Mouse (Mus musculus): Measurements from ENCODE around the gene Eif6.

Eif6 gene

GRCm38 (mm10) chr2:155826630-155827424 lies at the start of gene Eif6:
TSS of gene Eif6 (minus strand) at chr2:155826925.
- DNase-seq (ENCODE audit: low read depth, low spot score): peak; percentile 83
- Histone ChIP-seq H3K36me3 (ENCODE audit: control insufficient read depth, insufficient read depth, low read length, poor library complexity, severe bottlenecking) (peaks cover 4% of the 10 kb centered on the region), H3K27me3 (ENCODE audit: control insufficient read depth, insufficient read depth, low read length, poor library complexity, severe bottlenecking) (no peaks in the 10 kb centered on the region)

GRCm38 (mm10) chr2:155873636-155874035 lies 46.9 kb upstream of the Eif6 start:
- Histone ChIP-seq H3K27me3 (ENCODE audit: control insufficient read depth, insufficient read depth, low read length, poor library complexity, severe bottlenecking) (no peaks in the 10 kb centered on the region), H3K36me3 (ENCODE audit: control insufficient read depth, insufficient read depth, low read length, poor library complexity, severe bottlenecking) (peaks cover 2% of the 10 kb centered on the region; the same call in 1 of the 2 replicates)
- DNase-seq (ENCODE audit: low read depth, low spot score): no peak

GRCm38 (mm10) chr2:155872930-155873507 lies 46.3 kb upstream of the Eif6 start:
- Histone ChIP-seq H3K27me3 (ENCODE audit: control insufficient read depth, insufficient read depth, low read length, poor library complexity, severe bottlenecking) (no peaks in the 10 kb centered on the region), H3K36me3 (ENCODE audit: control insufficient read depth, insufficient read depth, low read length, poor library complexity, severe bottlenecking) (peaks cover 2% of the 10 kb centered on the region; the same call in 1 of the 2 replicates)
- no peak for DNase-seq (ENCODE audit: low read depth, low spot score)

- H3K27me3 ChIP-seq (ENCODE audit: control insufficient read depth, insufficient read depth, low read length, poor library complexity, severe bottlenecking): no peaks in the 10 kb centered on the region
Measured at GRCm38 (mm10) chr2:155872486-155872885, 45.8 kb upstream of the Eif6 start.

GRCm38 (mm10) chr2:155869772-155870171 lies 43.0 kb upstream of the Eif6 start:
- no peak for DNase-seq (ENCODE audit: low read depth, low spot score)
- no peaks in the 10 kb centered on the region; the same call in 1 of the 2 replicates for H3K36me3 ChIP-seq (ENCODE audit: control insufficient read depth, insufficient read depth, low read length, poor library complexity, severe bottlenecking)
- no peaks in the 10 kb centered on the region for H3K27me3 ChIP-seq (ENCODE audit: control insufficient read depth, insufficient read depth, low read length, poor library complexity, severe bottlenecking)

More at GRCm38 (mm10) chr2:155872486-155872885, 45.8 kb upstream of the Eif6 start:
- H3K36me3 ChIP-seq (ENCODE audit: control insufficient read depth, insufficient read depth, low read length, poor library complexity, severe bottlenecking): no peaks in the 10 kb centered on the region; the same call in 1 of the 2 replicates
- DNase-seq (ENCODE audit: low read depth, low spot score): no peak

GRCm38 (mm10) chr2:155868320-155868719 lies 41.6 kb upstream of the Eif6 start:
- no peaks in the 10 kb centered on the region for H3K27me3 ChIP-seq (ENCODE audit: control insufficient read depth, insufficient read depth, low read length, poor library complexity, severe bottlenecking)
- H3K36me3 ChIP-seq (ENCODE audit: control insufficient read depth, insufficient read depth, low read length, poor library complexity, severe bottlenecking): no peaks in the 10 kb centered on the region
- no peak for DNase-seq (ENCODE audit: low read depth, low spot score)

GRCm38 (mm10) chr2:155863301-155863867 lies 36.7 kb upstream of the Eif6 start:
- Histone ChIP-seq H3K36me3 (ENCODE audit: control insufficient read depth, insufficient read depth, low read length, poor library complexity, severe bottlenecking) (no peaks in the 10 kb centered on the region), H3K27me3 (ENCODE audit: control insufficient read depth, insufficient read depth, low read length, poor library complexity, severe bottlenecking) (no peaks in the 10 kb centered on the region)
- no peak for DNase-seq (ENCODE audit: low read depth, low spot score)

- no peaks in the 10 kb centered on the region for H3K27me3 ChIP-seq (ENCODE audit: control insufficient read depth, insufficient read depth, low read length, poor library complexity, severe bottlenecking)
- no peaks in the 10 kb centered on the region for H3K36me3 ChIP-seq (ENCODE audit: control insufficient read depth, insufficient read depth, low read length, poor library complexity, severe bottlenecking)
- no peak for DNase-seq (ENCODE audit: low read depth, low spot score)
Measured at GRCm38 (mm10) chr2:155862573-155863300, 36.0 kb upstream of the Eif6 start.

GRCm38 (mm10) chr2:155861581-155861980 lies 34.9 kb upstream of the Eif6 start:
- DNase-seq (ENCODE audit: low read depth, low spot score): no peak
- Histone ChIP-seq H3K36me3 (ENCODE audit: control insufficient read depth, insufficient read depth, low read length, poor library complexity, severe bottlenecking) (no peaks in the 10 kb centered on the region; the same call in 1 of the 2 replicates), H3K27me3 (ENCODE audit: control insufficient read depth, insufficient read depth, low read length, poor library complexity, severe bottlenecking) (no peaks in the 10 kb centered on the region)

- Histone ChIP-seq H3K27me3 (ENCODE audit: control insufficient read depth, insufficient read depth, low read length, poor library complexity, severe bottlenecking) (no peaks in the 10 kb centered on the region), H3K36me3 (ENCODE audit: control insufficient read depth, insufficient read depth, low read length, poor library complexity, severe bottlenecking) (no peaks in the 10 kb centered on the region; the same call in 1 of the 2 replicates)
- DNase-seq (ENCODE audit: low read depth, low spot score): no peak
Measured at GRCm38 (mm10) chr2:155860102-155860501, 33.4 kb upstream of the Eif6 start.

- H3K27me3 ChIP-seq (ENCODE audit: control insufficient read depth, insufficient read depth, low read length, poor library complexity, severe bottlenecking): no peaks in the 10 kb centered on the region
- no peak for DNase-seq (ENCODE audit: low read depth, low spot score)
- peaks cover 4% of the 10 kb centered on the region; the same call in 1 of the 2 replicates for H3K36me3 ChIP-seq (ENCODE audit: control insufficient read depth, insufficient read depth, low read length, poor library complexity, severe bottlenecking)
Measured at GRCm38 (mm10) chr2:155852536-155852935, 25.8 kb upstream of the Eif6 start.

GRCm38 (mm10) chr2:155850120-155850519 lies 23.4 kb upstream of the Eif6 start:
- no peak for DNase-seq (ENCODE audit: low read depth, low spot score)
- Histone ChIP-seq H3K27me3 (ENCODE audit: control insufficient read depth, insufficient read depth, low read length, poor library complexity, severe bottlenecking) (no peaks in the 10 kb centered on the region), H3K36me3 (ENCODE audit: control insufficient read depth, insufficient read depth, low read length, poor library complexity, severe bottlenecking) (peaks cover 13% of the 10 kb centered on the region)

GRCm38 (mm10) chr2:155849464-155849863 lies 22.7 kb upstream of the Eif6 start:
- Histone ChIP-seq H3K36me3 (ENCODE audit: control insufficient read depth, insufficient read depth, low read length, poor library complexity, severe bottlenecking) (peaks cover 13% of the 10 kb centered on the region), H3K27me3 (ENCODE audit: control insufficient read depth, insufficient read depth, low read length, poor library complexity, severe bottlenecking) (no peaks in the 10 kb centered on the region)
- no peak for DNase-seq (ENCODE audit: low read depth, low spot score)

- Histone ChIP-seq H3K36me3 (ENCODE audit: control insufficient read depth, insufficient read depth, low read length, poor library complexity, severe bottlenecking) (peaks cover 13% of the 10 kb centered on the region), H3K27me3 (ENCODE audit: control insufficient read depth, insufficient read depth, low read length, poor library complexity, severe bottlenecking) (no peaks in the 10 kb centered on the region)
- DNase-seq (ENCODE audit: low read depth, low spot score): peak; percentile 85
Measured at GRCm38 (mm10) chr2:155848291-155848690, 21.6 kb upstream of the Eif6 start.
